Mouse (Mus musculus) E14TG2a.4 (cell line): Measurements from ENCODE around the gene Snapc2.

Source experiments
- CTCF ChIP-seq: conservative IDR thresholded peaks from 2 replicates; pipeline ENCODE4 v1.5.1; 2014; ENCODE audit warnings: low read length
- NANOG ChIP-seq: IDR thresholded peaks from 2 replicates; pipeline ENCODE4 v1.6.1; 2014; ENCODE audit warnings: borderline replicate concordance, low read length, mixed read lengths
- POU5F1 ChIP-seq: IDR thresholded peaks from 2 replicates; pipeline ENCODE4 v1.6.1; 2014; ENCODE audit warnings: low read length, borderline replicate concordance

DNA sequence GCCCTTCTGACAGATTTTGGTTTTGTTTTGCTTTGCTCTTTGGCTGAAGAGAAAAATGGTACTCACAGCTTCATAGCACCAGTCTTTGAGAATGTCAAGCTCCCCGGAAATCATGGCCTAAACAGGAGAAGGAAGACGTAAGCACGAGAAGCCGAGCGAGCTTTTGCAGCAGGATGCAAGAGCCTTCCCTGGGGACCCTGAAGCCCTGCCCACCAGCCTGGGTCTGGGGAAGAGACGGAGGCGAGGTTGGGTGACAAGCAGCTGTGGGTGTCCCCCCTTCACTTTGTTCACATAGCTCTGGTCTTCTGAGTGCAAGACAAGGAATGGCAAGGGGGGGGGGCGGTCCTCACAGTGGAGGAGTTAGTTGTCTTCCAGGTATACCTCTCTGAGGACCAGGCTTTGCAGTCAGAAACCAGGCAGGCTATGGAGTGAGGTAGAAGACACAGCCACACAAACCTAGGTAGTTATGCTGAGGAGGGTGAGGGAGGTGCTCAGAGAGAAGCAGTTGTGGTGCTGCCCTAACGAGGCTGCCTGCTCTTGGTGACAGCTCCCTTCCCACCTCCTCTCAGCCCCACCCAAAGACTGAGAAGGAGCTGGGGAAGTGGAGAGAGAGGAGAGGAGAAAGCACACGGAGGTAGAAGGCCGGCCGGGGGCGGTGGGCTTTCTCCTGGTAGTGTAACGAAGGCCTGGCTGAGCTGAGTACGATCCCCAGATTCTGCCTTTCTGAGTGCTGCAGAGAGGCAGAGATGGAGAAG lies 12.5 kb downstream of the Snapc2 start:
- no peak for TF ChIP-seq CTCF
- TF ChIP-seq POU5F1, result no peak
- TF ChIP-seq NANOG, result no peak
